Mouse (Mus musculus): ENCODE measurements at regions not wholly inside any gene's neighbourhood (a gene's known extent, or its start where the extent isn't known, plus 50 kb on each side); places are given as distances from the start of the nearest gene placed in this dataset.

DNA sequence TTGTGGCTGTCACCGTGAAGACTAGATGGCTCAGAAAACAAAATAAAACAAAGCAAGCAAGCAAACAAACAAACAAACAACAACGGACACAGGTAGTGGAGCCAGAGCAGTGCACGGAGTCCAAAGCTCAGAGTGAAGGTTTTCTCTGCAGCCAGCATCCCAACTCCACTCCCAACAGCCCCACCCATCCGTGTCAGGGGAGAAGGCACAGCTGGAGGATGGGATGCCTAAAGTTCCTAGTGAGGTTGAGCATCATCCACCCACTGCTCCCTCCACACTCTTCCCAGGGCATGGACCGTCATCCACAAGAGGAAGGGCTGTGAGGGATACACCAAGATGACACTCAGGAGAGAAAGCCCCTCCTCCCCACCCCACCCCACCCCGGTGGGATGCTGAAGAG, 421.8 kb upstream of the Tbx3 start:
- TF ChIP-seq TAL1 (IDR thresholded peaks at IDR 0.05; ENCODE audit: low read length): no peak
- no peak for TF ChIP-seq GATA1 (IDR thresholded peaks at IDR 0.05; ENCODE audit: low read length)
